ENCODE assay signal across 8 mouse cellular contexts in genomic region chrX:7574885-7575231, GRCm38 (mm10). TPM values are rescaled to one million over a fixed set of nuclear protein-coding genes. Genes with fewer than 3 reads are reported as not detected.
DNase-seq lines count a peak whose midpoint lies in the region; ATAC-seq and TF ChIP-seq lines count a peak whose summit lies in the region.

No protein-coding gene starts in this region.

- DNase-seq in heart, adult 8-10 months (ENCODE audit: low spot score), result no peak
- no peak for DNase-seq in MEL (ENCODE audit: low read depth, low spot score)
- no peak for DNase-seq in hindbrain, embryonic 11.5 days (ENCODE audit: low spot score)
- no peak for DNase-seq in midbrain, embryonic 10.5 days (ENCODE audit: low spot score)
- DNase-seq in ovary, postnatal 14 days (ENCODE audit: low spot score), result no peak
- DNase-seq in urinary bladder, postnatal 14 days (ENCODE audit: low spot score), result no peak
- DNase-seq in spleen, adult 12 weeks (ENCODE audit: low spot score), result no peak

- H3K36me3 ChIP-seq in heart, embryonic 16.5 days (ENCODE audit: control insufficient read depth, insufficient read depth), result no peaks in the 10 kb centered on the region
- H3K36me3 ChIP-seq in MEL (ENCODE audit: control insufficient read depth in 1 of 2, insufficient read depth in 2 of 2, low read length in 2 of 2), result peaks cover 0 to 21% of the 10 kb centered on the region in 2 experiments; a peak in 2 of 4 replicates
- H3K36me3 ChIP-seq in hindbrain, embryonic 11.5 days (ENCODE audit: control insufficient read depth, insufficient read depth, low read length), result no peaks in the 10 kb centered on the region
- H3K36me3 ChIP-seq in midbrain, embryonic 10.5 days, result no peaks in the 10 kb centered on the region

- no peak for TF ChIP-seq CTCF in MEL (IDR thresholded peaks at IDR 0.05 in 2 of 3, conservative IDR thresholded peaks at IDR 0.05 in 1 of 3; ENCODE audit: control insufficient read depth in 1 of 3, insufficient read depth in 1 of 3, low read depth in 2 of 3, low read length in 3 of 3, poor library complexity in 1 of 3, severe bottlenecking in 1 of 3)

- WGBS in heart, embryonic 16.5 days, result 23% methylated on average over 5 of the region's 6 CpGs
- 47% methylated on average over 3 of the region's 6 CpGs for WGBS in hindbrain, embryonic 11.5 days
- 34% methylated on average over 6 of the region's 6 CpGs for WGBS in midbrain, embryonic 10.5 days

- TF ChIP-seq EP300 in MEL (IDR thresholded peaks at IDR 0.05; ENCODE audit: low read depth in 1 of 2, low read length in 2 of 2), result no peak

- TF ChIP-seq POLR2A in MEL (IDR thresholded peaks at IDR 0.05; ENCODE audit: control insufficient read depth in 1 of 2, insufficient read depth in 1 of 2, low read depth in 1 of 2, low read length in 2 of 2, poor library complexity in 1 of 2), result peak in 1 of 2 experiments; percentile 62; a peak in 2 of 4 replicates

- H3K4me3 ChIP-seq in heart, embryonic 16.5 days (ENCODE audit: low read length), result peak overlapping the region; percentile 60
- H3K4me3 ChIP-seq in MEL (ENCODE audit: control insufficient read depth in 1 of 2, insufficient read depth in 1 of 2, low read depth in 2 of 2, low read length in 2 of 2), result peak overlapping the region; percentile 50 to 56
- peak overlapping the region; percentile 54 for H3K4me3 ChIP-seq in hindbrain, embryonic 11.5 days (ENCODE audit: low read depth, low read length)
- H3K4me3 ChIP-seq in midbrain, embryonic 10.5 days, result peak overlapping the region; percentile 65

- no peaks in the 10 kb centered on the region for H3K9me3 ChIP-seq in heart, embryonic 16.5 days (replicated peaks; ENCODE audit: control insufficient read depth, low read length)
- no peaks in the 10 kb centered on the region for H3K9me3 ChIP-seq in MEL (replicated peaks; ENCODE audit: insufficient read depth, low read length)
- no peaks in the 10 kb centered on the region for H3K9me3 ChIP-seq in hindbrain, embryonic 11.5 days (ENCODE audit: control insufficient read depth, low read length)
- peaks cover 17% of the 10 kb centered on the region for H3K9me3 ChIP-seq in midbrain, embryonic 10.5 days (replicated peaks)

- H3K79me2 ChIP-seq in MEL (ENCODE audit: control insufficient read depth, insufficient read depth, low read length, poor library complexity), result peaks cover 14% of the 10 kb centered on the region

- peak overlapping the region; percentile 82 for H3K4me2 ChIP-seq in heart, embryonic 16.5 days (ENCODE audit: low read depth, low read length)
- H3K4me2 ChIP-seq in hindbrain, embryonic 11.5 days (replicated peaks; ENCODE audit: low read depth, low read length), result peak overlapping the region; percentile 38

- H3K9ac ChIP-seq in heart, embryonic 16.5 days (ENCODE audit: low read length), result no peak overlapping the region
- peak overlapping the region; percentile 67 for H3K9ac ChIP-seq in MEL (ENCODE audit: control insufficient read depth, low read depth, low read length, poor library complexity, severe bottlenecking)
- no peak overlapping the region for H3K9ac ChIP-seq in hindbrain, embryonic 11.5 days (ENCODE audit: low read depth, low read length)

- ATAC-seq in heart, embryonic 16.5 days (replicated peaks; ENCODE audit: extremely low read depth, insufficient read depth, low FRiP score), result no peak
- ATAC-seq in hindbrain, embryonic 11.5 days (ENCODE audit: low FRiP score), result no peak

- H3K27me3 ChIP-seq in heart, embryonic 16.5 days (ENCODE audit: control insufficient read depth, insufficient read depth, low read length), result no peaks in the 10 kb centered on the region
- H3K27me3 ChIP-seq in MEL (ENCODE audit: control insufficient read depth in 1 of 2, insufficient read depth in 2 of 2, low read length in 2 of 2), result no peaks in the 10 kb centered on the region
- H3K27me3 ChIP-seq in hindbrain, embryonic 11.5 days (ENCODE audit: control insufficient read depth, insufficient read depth, low read length), result no peaks in the 10 kb centered on the region
- no peaks in the 10 kb centered on the region for H3K27me3 ChIP-seq in midbrain, embryonic 10.5 days (ENCODE audit: low read depth, poor library complexity, severe bottlenecking)

- H3K27ac ChIP-seq in heart, embryonic 16.5 days (ENCODE audit: low read length), result no peak overlapping the region
- H3K27ac ChIP-seq in MEL (ENCODE audit: control insufficient read depth, low read depth, low read length), result peak overlapping the region; percentile 76
- no peak overlapping the region for H3K27ac ChIP-seq in hindbrain, embryonic 11.5 days (ENCODE audit: low read depth, low read length)
- peak overlapping the region; percentile 95 for H3K27ac ChIP-seq in midbrain, embryonic 10.5 days (replicated peaks)

- TF ChIP-seq RAD21 in MEL (IDR thresholded peaks at IDR 0.05; ENCODE audit: low read depth, low read length), result no peak

- H3K4me1 ChIP-seq in heart, embryonic 16.5 days (ENCODE audit: control insufficient read depth, insufficient read depth, low read length), result peaks cover 19% of the 10 kb centered on the region
- peaks cover 18 to 40% of the 10 kb centered on the region in 2 experiments for H3K4me1 ChIP-seq in MEL (ENCODE audit: control insufficient read depth in 1 of 2, insufficient read depth in 2 of 2, low read length in 2 of 2)
- H3K4me1 ChIP-seq in hindbrain, embryonic 11.5 days (replicated peaks; ENCODE audit: control insufficient read depth, insufficient read depth, low read length), result no peaks in the 10 kb centered on the region
- H3K4me1 ChIP-seq in midbrain, embryonic 10.5 days, result peaks cover 22% of the 10 kb centered on the region

TF ChIP-seq in MEL, 35 proteins besides CTCF, POLR2A, EP300 and RAD21:
- TF ChIP-seq MAZ (IDR thresholded peaks at IDR 0.05; ENCODE audit: low read depth, low read length) (peak; percentile 59; the same call in 1 of the 2 replicates), MYC (IDR thresholded peaks at IDR 0.05; ENCODE audit: low read depth, low read length) (peak; percentile 3; the same call in 1 of the 2 replicates), MAX (IDR thresholded peaks at IDR 0.05; ENCODE audit: low read length) (peak; percentile 30; the same call in 1 of the 2 replicates), NELFE (IDR thresholded peaks at IDR 0.05; ENCODE audit: low read depth, low read length) (peak; percentile 59), TCF12 (IDR thresholded peaks at IDR 0.05; ENCODE audit: low read depth, low read length) (peak; percentile 9; the same call in 1 of the 2 replicates), SIN3A (IDR thresholded peaks at IDR 0.05; ENCODE audit: low read length) (0 out of 2 replicates have a peak, but pooled peaks have one; percentile 40), RCOR1 (IDR thresholded peaks at IDR 0.05; ENCODE audit: low read depth, low read length) (0 out of 2 replicates have a peak, but pooled peaks have one; percentile 9), MXI1 (IDR thresholded peaks at IDR 0.05; ENCODE audit: low read depth, low read length) (peak; percentile 64), BHLHE40 (IDR thresholded peaks at IDR 0.05; ENCODE audit: borderline replicate concordance, low read depth, low read length) (no peak), ETS1 (IDR thresholded peaks at IDR 0.05; ENCODE audit: low read depth, low read length) (no peak), TAL1 (IDR thresholded peaks at IDR 0.05; ENCODE audit: low read length) (no peak), ZMIZ1 (IDR thresholded peaks at IDR 0.05; ENCODE audit: low read depth, low read length) (0 out of 2 replicates have a peak, but pooled peaks have one; percentile 26)

RNA-seq across cellular contexts. Expression of gene Ppp1r3f, which starts 0.8 kb away (rescaled TPM):
- polyA plus RNA-seq in heart, embryonic 16.5 days (2015; fragmentation: Nextera tagmentation; extraction: Ambion mirVana), result 1.2 and 1.8 TPM in 2 replicates
- total RNA-seq in heart, adult 8-10 months (2022), result 1 to 10 TPM; 3.5 to 5.7 (median 4.6) TPM
- total RNA-seq in MEL (2012; rRNA removed), result 1.6 and 1.7 TPM in 2 replicates
- polyA plus RNA-seq in MEL (2012; ENCODE audit: insufficient read depth in 1 of 2, insufficient read length in 2 of 2, low read depth in 1 of 2, low replicate concordance in 2 of 2, missing spikeins in 1 of 2), result 1 to 10 TPM in 1 of 2 experiments, not detected in 1; 2.0 TPM
- 1.3 and 1.6 TPM in 2 replicates for polyA plus RNA-seq in hindbrain, embryonic 11.5 days (2014; fragmentation: Nextera tagmentation; extraction: Ambion mirVana)
- 2.1 and 2.8 TPM in 2 replicates for polyA plus RNA-seq in midbrain, embryonic 10.5 days (2016; fragmentation: Nextera tagmentation; extraction: Ambion mirVana)

RNA-seq across cellular contexts. Expression of gene Foxp3, which starts 1.4 kb away (rescaled TPM):
- polyA plus RNA-seq in heart, embryonic 16.5 days (2015; fragmentation: Nextera tagmentation; extraction: Ambion mirVana), result 0.06 and 0.12 TPM in 2 replicates
- total RNA-seq in heart, adult 8-10 months (2022), result not detected
- total RNA-seq in MEL (2012; rRNA removed), result 0.36 and 0.42 TPM in 2 replicates
- under 1 TPM in 1 of 2 experiments, not detected in 1; 0.31 TPM for polyA plus RNA-seq in MEL (2012; ENCODE audit: insufficient read depth in 1 of 2, insufficient read length in 2 of 2, low read depth in 1 of 2, low replicate concordance in 2 of 2, missing spikeins in 1 of 2)
- 0.10 TPM in 1 of 2 replicates, not detected in the other for polyA plus RNA-seq in hindbrain, embryonic 11.5 days (2014; fragmentation: Nextera tagmentation; extraction: Ambion mirVana)
- polyA plus RNA-seq in midbrain, embryonic 10.5 days (2016; fragmentation: Nextera tagmentation; extraction: Ambion mirVana), result 0.21 and 0.51 TPM in 2 replicates

RNA-seq across cellular contexts. Expression of gene Ccdc22, which starts 30.5 kb away (rescaled TPM):
- 20.8 and 23.0 TPM in 2 replicates for polyA plus RNA-seq in heart, embryonic 16.5 days (2015; fragmentation: Nextera tagmentation; extraction: Ambion mirVana)
- 10 to 100 TPM in 3 of 4 experiments, 1 to 10 TPM in 1; 8.5 to 11.9 (median 11.1) TPM for total RNA-seq in heart, adult 8-10 months (2022)
- total RNA-seq in MEL (2012; rRNA removed), result 36.1 and 37.8 TPM in 2 replicates
- polyA plus RNA-seq in MEL (2012; ENCODE audit: insufficient read depth in 1 of 2, insufficient read length in 2 of 2, low read depth in 1 of 2, low replicate concordance in 2 of 2, missing spikeins in 1 of 2), result 10 to 100 TPM in 1 of 2 experiments, not detected in 1; 37.9 TPM
- 22.4 and 25.8 TPM in 2 replicates for polyA plus RNA-seq in hindbrain, embryonic 11.5 days (2014; fragmentation: Nextera tagmentation; extraction: Ambion mirVana)
- 34.3 and 36.4 TPM in 2 replicates for polyA plus RNA-seq in midbrain, embryonic 10.5 days (2016; fragmentation: Nextera tagmentation; extraction: Ambion mirVana)

RNA-seq across cellular contexts. Expression of gene Cacna1f, which starts 32.0 kb away (rescaled TPM):
- not detected in 2 replicates for polyA plus RNA-seq in heart, embryonic 16.5 days (2015; fragmentation: Nextera tagmentation; extraction: Ambion mirVana)
- not detected for total RNA-seq in heart, adult 8-10 months (2022)
- total RNA-seq in MEL (2012; rRNA removed), result 0.03 TPM in 1 of 2 replicates, not detected in the other
- under 1 TPM in 1 of 2 experiments, not detected in 1; 0.17 TPM for polyA plus RNA-seq in MEL (2012; ENCODE audit: insufficient read depth in 1 of 2, insufficient read length in 2 of 2, low read depth in 1 of 2, low replicate concordance in 2 of 2, missing spikeins in 1 of 2)
- polyA plus RNA-seq in hindbrain, embryonic 11.5 days (2014; fragmentation: Nextera tagmentation; extraction: Ambion mirVana), result 0.04 TPM in 1 of 2 replicates, not detected in the other
- polyA plus RNA-seq in midbrain, embryonic 10.5 days (2016; fragmentation: Nextera tagmentation; extraction: Ambion mirVana), result not detected in 2 replicates

Comparison
In these comparisons a context has a peak if more than half of its experiments do, and no peak if none do; other contexts are left out.
1. H3K27ac ChIP-seq: peak in MEL (single experiment) and midbrain, embryonic 10.5 days (single experiment); none in heart, embryonic 16.5 days (single experiment) and hindbrain, embryonic 11.5 days (single experiment).
2. Peak in every context shown above with its lines, with median percentiles within 50 percentile points of each other: H3K4me3 ChIP-seq.